Mouse (Mus musculus) lung, embryonic 16.5 days (tissue): ENCODE data around the gene 9130019O22Rik. TPM values are rescaled to one million over a fixed set of nuclear protein-coding genes. Genes with fewer than 3 reads are reported as not detected.

Source experiments
- ATAC-seq: fragments of 200-750 bp; cut with Nextera tagmentation; 2 replicates; pipeline ENCODE4 v1.8.0; 2017; ENCODE audit warnings: low read depth, mild to moderate bottlenecking, moderate library complexity
- H3K27ac ChIP-seq: fragments of 300-500 bp; sonication (generic); 2 replicates; pipeline ENCODE4 v1.5.1; 2014; ENCODE audit warnings: mild to moderate bottlenecking, control low read depth, low read length
- H3K27me3 ChIP-seq: fragments of 300-500 bp; sonication (generic); 2 replicates; pipeline ENCODE4 v1.6.1; 2014; ENCODE audit warnings: low read depth, low read length, mixed read lengths; ENCODE audit not compliant: control insufficient read depth, insufficient read depth
- H3K36me3 ChIP-seq: fragments of 300-500 bp; sonication (generic); 2 replicates; pipeline ENCODE4 v1.6.1; 2014; ENCODE audit warnings: low read length; ENCODE audit not compliant: control insufficient read depth, insufficient read depth
- H3K4me1 ChIP-seq: fragments of 300-500 bp; sonication (generic); replicated peaks from 2 replicates; pipeline ENCODE4 v1.6.1; 2014; ENCODE audit warnings: low read length, mixed read lengths; ENCODE audit not compliant: control insufficient read depth, insufficient read depth
- H3K4me2 ChIP-seq: fragments of 300-500 bp; sonication (generic); 2 replicates; pipeline ENCODE4 v1.6.1; 2014; ENCODE audit warnings: low read depth, low read length, control low read depth
- H3K4me3 ChIP-seq: fragments of 300-500 bp; sonication (generic); 2 replicates; pipeline ENCODE4 v1.5.1; 2014; ENCODE audit warnings: mild to moderate bottlenecking, low read length, control low read depth
- H3K9ac ChIP-seq: fragments of 300-500 bp; sonication (generic); 2 replicates; pipeline ENCODE4 v1.6.1; 2014; ENCODE audit warnings: low read length, control low read depth
- H3K9me3 ChIP-seq: fragments of 300-500 bp; sonication (generic); 2 replicates; pipeline ENCODE4 v1.6.1; 2016; ENCODE audit warnings: low read length; ENCODE audit not compliant: control insufficient read depth
- WGBS: fragments of 180-500 bp; shearing (Covaris S2); extraction: QIAGEN DNeasy Blood & Tissue Kit; methylation state at CpG from one replicate; pipeline ENCODE4 v1.1.7; 2014; 5-methylcytosine and 5-hydroxymethylcytosine counted together
- polyA plus RNA-seq: library from polyadenylated mRNA; unstranded; fragments of >200 nt; fragmentation: Nextera tagmentation; extraction: Ambion mirVana; gene quantifications from 2 replicates; pipeline ENCODE4 v1.2.1, GENCODE M21; 2015

Gene 9130019O22Rik
- polyA plus RNA-seq, 1 experiment from 2014 or later = 8.0 TPM

- Histone ChIP-seq H3K27me3 (no peaks in the 10 kb centered on the region), H3K9me3 (no peaks in the 10 kb centered on the region), H3K4me2 (no peak overlapping the region), H3K9ac (no peak overlapping the region), H3K36me3 (no peaks in the 10 kb centered on the region), H3K4me3 (no peak overlapping the region), H3K4me1 (no peaks in the 10 kb centered on the region), H3K27ac (no peak overlapping the region)
- 71% methylated on average over 4 of the region's 4 CpGs for WGBS
- ATAC-seq = no peak
Observed at GRCm38 (mm10) chr7:127335604-127336003, 51.4 kb downstream of the 9130019O22Rik start.

GRCm38 (mm10) chr7:127333240-127333639 is 53.7 kb downstream of the 9130019O22Rik start:
- no peak for ATAC-seq
- H3K27ac ChIP-seq = no peak overlapping the region
- no peaks in the 10 kb centered on the region for H3K9me3 ChIP-seq
- H3K4me1 ChIP-seq = no peaks in the 10 kb centered on the region
- WGBS = 74% methylated on average over 6 of the region's 6 CpGs
- H3K27me3 ChIP-seq = no peaks in the 10 kb centered on the region
- no peak overlapping the region for H3K4me3 ChIP-seq
- no peak overlapping the region for H3K4me2 ChIP-seq
- H3K36me3 ChIP-seq = no peaks in the 10 kb centered on the region
- H3K9ac ChIP-seq = no peak overlapping the region

Other genes with a start within 250 kb of the 9130019O22Rik start
- gene Spn, start 249.3 kb downstream of the 9130019O22Rik start, polyA plus RNA-seq = 0.44 and 0.70 TPM in 2 replicates
- gene Cd2bp2, start 191.1 kb downstream of the 9130019O22Rik start, polyA plus RNA-seq = 53.9 and 54.0 TPM in 2 replicates
- gene Tbc1d10b, start 178.7 kb downstream of the 9130019O22Rik start, polyA plus RNA-seq = 20.5 and 23.8 TPM in 2 replicates
- gene Mylpf, start 178.3 kb downstream of the 9130019O22Rik start, polyA plus RNA-seq = 47.4 and 105 TPM in 2 replicates
- 27.7 and 32.3 TPM in 2 replicates for gene Zfp553, start 154.1 kb downstream of the 9130019O22Rik start, polyA plus RNA-seq
- gene Sept1, start 154.0 kb downstream of the 9130019O22Rik start, polyA plus RNA-seq = 23.2 and 23.4 TPM in 2 replicates
- gene Zfp771, start 142.9 kb downstream of the 9130019O22Rik start, polyA plus RNA-seq = 36.9 and 48.7 TPM in 2 replicates
- 138 and 147 TPM in 2 replicates for gene Dctpp1, start 126.5 kb downstream of the 9130019O22Rik start, polyA plus RNA-seq
- gene Sephs2, start 113.1 kb downstream of the 9130019O22Rik start, polyA plus RNA-seq = 49.6 and 54.5 TPM in 2 replicates
- gene Itgal, start 90.9 kb downstream of the 9130019O22Rik start, polyA plus RNA-seq = 2.1 and 3.1 TPM in 2 replicates
- gene Zfp768, start 41.6 kb downstream of the 9130019O22Rik start, polyA plus RNA-seq = 15.1 and 17.6 TPM in 2 replicates
- gene Zfp747, start 11.1 kb downstream of the 9130019O22Rik start, polyA plus RNA-seq = 8.4 and 9.9 TPM in 2 replicates
- 5.7 and 6.6 TPM in 2 replicates for gene E430018J23Rik, start 6.5 kb upstream of the 9130019O22Rik start, polyA plus RNA-seq
- 9.1 and 9.3 TPM in 2 replicates for gene Zfp764, start 19.7 kb upstream of the 9130019O22Rik start, polyA plus RNA-seq
- 24.9 and 25.3 TPM in 2 replicates for gene Zfp688, start 34.9 kb upstream of the 9130019O22Rik start, polyA plus RNA-seq
- gene Zfp689, start 62.0 kb upstream of the 9130019O22Rik start, polyA plus RNA-seq = 6.4 and 6.7 TPM in 2 replicates
- gene Prr14, start 72.4 kb upstream of the 9130019O22Rik start, polyA plus RNA-seq = 38.6 and 43.3 TPM in 2 replicates
- gene Fbrs, start 92.0 kb upstream of the 9130019O22Rik start, polyA plus RNA-seq = 9.9 and 11.1 TPM in 2 replicates
- gene Srcap, start 124.8 kb upstream of the 9130019O22Rik start, polyA plus RNA-seq = 33.7 and 37.9 TPM in 2 replicates
- 14.6 and 15.2 TPM in 2 replicates for gene Gm42715, start 132.4 kb upstream of the 9130019O22Rik start, polyA plus RNA-seq
- gene Tmem265, start 174.2 kb upstream of the 9130019O22Rik start, polyA plus RNA-seq = 8.4 and 8.7 TPM in 2 replicates
- gene Phkg2, start 186.2 kb upstream of the 9130019O22Rik start, polyA plus RNA-seq = 36.9 and 40.0 TPM in 2 replicates
- gene Ccdc189, start 201.4 kb upstream of the 9130019O22Rik start, polyA plus RNA-seq = 23.6 and 23.7 TPM in 2 replicates
- gene Rnf40, start 201.6 kb upstream of the 9130019O22Rik start, polyA plus RNA-seq = 47.6 and 51.1 TPM in 2 replicates
- 12.5 and 12.6 TPM in 2 replicates for gene Zfp629, start 228.6 kb upstream of the 9130019O22Rik start, polyA plus RNA-seq